Mouse (Mus musculus) layer of hippocampus, adult 18-20 months (tissue): ENCODE measurements around the gene Dip2c. TPM values are rescaled to one million over a fixed set of nuclear protein-coding genes. Genes with fewer than 3 reads are reported as not detected.

Experiments used
- DNase-seq, 2 experiments: peaks; one replicate each; pipeline ENCODE4 v3.0.0; 2022; ENCODE audit warnings: low spot score in 2 of 2
- total RNA-seq, 2 experiments: library from RNA; stranded (reverse); gene quantifications; 2 replicates each; pipeline ENCODE4 v1.2.3; 2021

The Dip2c gene
- total RNA-seq, 2 experiments from 2014 or later, result 65.4 to 67.7 TPM

GRCm38 (mm10) chr13:9325262-9325661, 48.9 kb downstream of the Dip2c start:
- DNase-seq, result no peak

GRCm38 (mm10) chr13:9329307-9329915, 53.1 kb downstream of the Dip2c start:
- DNase-seq, result peak in 1 of 2 experiments; percentile 15

GRCm38 (mm10) chr13:9333187-9333586, 56.9 kb downstream of the Dip2c start:
- DNase-seq, result no peak

GRCm38 (mm10) chr13:9340293-9340692, 64.0 kb downstream of the Dip2c start:
- no peak for DNase-seq

GRCm38 (mm10) chr13:9342696-9343095, 66.4 kb downstream of the Dip2c start:
- no peak for DNase-seq

- no peak for DNase-seq
Observed at GRCm38 (mm10) chr13:9347448-9347847, 71.1 kb downstream of the Dip2c start.

- DNase-seq, result peak; percentile 27 to 56
Observed at GRCm38 (mm10) chr13:9350670-9351069, 74.3 kb downstream of the Dip2c start.

- DNase-seq, result no peak
Observed at GRCm38 (mm10) chr13:9353890-9354289, 77.6 kb downstream of the Dip2c start.

GRCm38 (mm10) chr13:9355331-9355730, 79.0 kb downstream of the Dip2c start:
- DNase-seq, result no peak

GRCm38 (mm10) chr13:9361457-9361856, 85.1 kb downstream of the Dip2c start:
- no peak for DNase-seq

GRCm38 (mm10) chr13:9371387-9371786, 95.1 kb downstream of the Dip2c start:
- no peak for DNase-seq

- no peak for DNase-seq
Observed at GRCm38 (mm10) chr13:9377130-9377529, 100.8 kb downstream of the Dip2c start.

- DNase-seq, result no peak
Observed at GRCm38 (mm10) chr13:9380740-9381410, 104.5 kb downstream of the Dip2c start.

- DNase-seq, result no peak
Observed at GRCm38 (mm10) chr13:9388017-9388416, 111.7 kb downstream of the Dip2c start.

- DNase-seq, result no peak
Observed at GRCm38 (mm10) chr13:9389334-9389733, 113.0 kb downstream of the Dip2c start.

- DNase-seq, result no peak
Observed at GRCm38 (mm10) chr13:9390204-9390804, 114.0 kb downstream of the Dip2c start.

GRCm38 (mm10) chr13:9393470-9393869, 117.1 kb downstream of the Dip2c start:
- DNase-seq, result peak in 1 of 2 experiments; percentile 40

GRCm38 (mm10) chr13:9395286-9395685, 119.0 kb downstream of the Dip2c start:
- peak in 1 of 2 experiments; percentile 62 for DNase-seq

GRCm38 (mm10) chr13:9398846-9399245, 122.5 kb downstream of the Dip2c start:
- no peak for DNase-seq

- no peak for DNase-seq
Observed at GRCm38 (mm10) chr13:9405399-9405798, 129.1 kb downstream of the Dip2c start.

GRCm38 (mm10) chr13:9408983-9409382, 132.7 kb downstream of the Dip2c start:
- no peak for DNase-seq

GRCm38 (mm10) chr13:9418441-9418840, 142.1 kb downstream of the Dip2c start:
- peak; percentile 55 to 81 for DNase-seq
